Mouse (Mus musculus): Measurements from ENCODE around the gene Tnfsf13.

- TF ChIP-seq CTCF (IDR thresholded peaks at IDR 0.05; ENCODE audit: low read depth) (no peak), EP300 (IDR thresholded peaks at IDR 0.05; ENCODE audit: low read depth) (no peak)
These were observed 7.3 kb upstream of the Tnfsf13 start for GRCm38 (mm10) chr11:69692863-69693262.
